Mouse (Mus musculus): Measurements from ENCODE around the gene Slit3. TPM values are rescaled to one million over a fixed set of nuclear protein-coding genes. Genes with fewer than 3 reads are reported as not detected.

Slit3 gene
- total and polyA plus RNA-seq, 2 experiments from 2014 or later = 6.7 to 23.7 TPM

DNA sequence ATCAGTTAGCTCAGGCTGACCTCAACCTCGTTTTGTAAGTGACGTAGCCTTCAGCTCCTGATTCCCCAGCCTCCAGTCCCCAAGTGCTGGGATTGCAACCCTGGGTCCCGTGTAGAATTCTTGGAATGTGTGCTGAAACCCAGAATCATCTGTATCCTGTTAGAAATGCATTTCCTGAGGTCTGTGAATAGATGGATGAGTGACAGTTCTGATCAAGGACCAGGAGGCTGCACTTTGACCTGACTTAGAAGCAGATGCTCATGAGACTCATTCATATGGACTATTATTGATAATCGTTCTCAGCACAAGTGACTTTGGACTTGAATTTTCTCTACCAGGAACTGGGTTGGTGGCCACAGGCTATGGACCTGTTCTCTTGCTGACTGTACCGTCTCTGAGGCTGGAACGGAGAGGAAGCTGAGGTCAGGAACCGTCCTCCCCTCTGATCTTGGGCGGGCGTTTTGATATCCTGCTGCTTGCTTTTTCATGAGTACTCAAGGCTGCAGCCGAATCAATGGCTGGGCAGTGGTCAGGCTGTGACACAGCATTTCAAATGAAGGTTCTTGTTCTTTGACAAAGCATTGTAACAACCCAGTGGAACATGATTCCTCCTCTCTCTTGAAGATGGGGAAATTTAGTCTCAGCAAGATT is 401.9 kb downstream of the Slit3 start:
- Histone ChIP-seq H3K4me1 (ENCODE audit: control insufficient read depth, insufficient read depth) (no peaks in the 10 kb centered on the region), H3K36me3 (replicated peaks; ENCODE audit: control insufficient read depth, insufficient read depth, low read length) (no peaks in the 10 kb centered on the region), H3K9ac (replicated peaks; ENCODE audit: low read depth, low read length) (no peak overlapping the region), H3K4me3 (ENCODE audit: low read depth, low read length) (no peak overlapping the region), H3K4me2 (ENCODE audit: low read depth, low read length) (no peak overlapping the region), H3K27me3 (ENCODE audit: control insufficient read depth, insufficient read depth, low read length) (no peaks in the 10 kb centered on the region), H3K9me3 (replicated peaks; ENCODE audit: control insufficient read depth, low read length) (no peaks in the 10 kb centered on the region), H3K27ac (ENCODE audit: low read depth) (no peak overlapping the region)
- DNase-seq (ENCODE audit: low spot score) (no peak), ATAC-seq (ENCODE audit: insufficient read depth, low read depth) (no peak)
- 51% methylated on average over 10 of the region's 10 CpGs for WGBS
- TF ChIP-seq CTCF (IDR thresholded peaks at IDR 0.05; ENCODE audit: low read depth) = no peak
- TF ChIP-seq EP300 (IDR thresholded peaks at IDR 0.05; ENCODE audit: low read depth) = no peak

DNA sequence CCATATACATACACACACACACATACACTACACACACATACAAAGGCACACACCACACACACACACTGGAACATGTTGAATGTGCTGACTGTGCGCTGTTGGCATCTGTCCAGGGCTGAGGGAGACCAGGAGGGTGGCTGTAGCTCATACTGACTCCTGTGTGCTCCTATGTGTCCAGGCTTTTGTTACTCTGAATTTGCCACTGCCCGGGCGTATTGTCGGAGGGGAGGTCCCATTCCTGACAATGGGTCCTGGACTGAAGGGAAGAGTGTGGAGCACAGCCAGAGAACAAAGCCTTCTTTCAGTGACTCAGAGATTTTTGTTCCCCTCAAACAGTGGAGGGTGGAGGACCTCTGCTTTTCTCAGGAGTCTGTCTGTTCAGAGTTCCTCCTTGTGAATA is 402.7 kb downstream of the Slit3 start:
- 73% methylated on average over 4 of the region's 4 CpGs for WGBS
- Histone ChIP-seq H3K4me3 (ENCODE audit: low read depth, low read length) (no peak overlapping the region), H3K27me3 (ENCODE audit: control insufficient read depth, insufficient read depth, low read length) (no peaks in the 10 kb centered on the region), H3K4me2 (ENCODE audit: low read depth, low read length) (no peak overlapping the region), H3K9me3 (replicated peaks; ENCODE audit: control insufficient read depth, low read length) (no peaks in the 10 kb centered on the region), H3K27ac (ENCODE audit: low read depth) (no peak overlapping the region), H3K9ac (replicated peaks; ENCODE audit: low read depth, low read length) (no peak overlapping the region), H3K36me3 (replicated peaks; ENCODE audit: control insufficient read depth, insufficient read depth, low read length) (no peaks in the 10 kb centered on the region), H3K4me1 (ENCODE audit: control insufficient read depth, insufficient read depth) (no peaks in the 10 kb centered on the region)
- ATAC-seq (ENCODE audit: insufficient read depth, low read depth) = no peak
- TF ChIP-seq CTCF (IDR thresholded peaks at IDR 0.05; ENCODE audit: low read depth) (no peak), EP300 (IDR thresholded peaks at IDR 0.05; ENCODE audit: low read depth) (no peak)
- no peak for DNase-seq (ENCODE audit: low spot score)

DNA sequence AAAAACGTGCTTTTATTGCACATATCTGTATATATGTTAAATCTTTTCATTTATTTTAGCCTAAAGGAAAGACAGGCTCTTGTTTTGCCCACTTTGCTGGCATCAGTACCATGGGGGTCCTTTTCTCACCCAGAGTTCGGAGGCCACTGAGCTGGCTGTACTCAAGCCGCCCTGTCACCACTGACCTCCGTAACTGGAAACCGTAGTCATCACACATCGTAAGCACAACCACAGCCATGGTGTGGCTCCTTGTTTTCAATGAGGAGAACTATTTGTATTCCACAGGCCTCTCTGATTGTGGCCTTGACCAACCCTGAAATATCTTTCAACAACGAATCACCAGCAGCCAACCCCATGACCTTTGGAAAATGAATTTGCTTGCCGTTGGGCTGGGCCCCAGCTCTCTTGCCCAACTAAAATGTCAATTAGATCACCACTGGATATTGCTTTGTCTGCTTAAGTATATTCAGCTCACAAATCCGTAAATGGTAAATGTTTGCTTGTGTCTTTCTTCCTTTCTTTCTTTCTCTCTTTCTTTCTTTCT is 405.3 kb downstream of the Slit3 start:
- no peaks in the 10 kb centered on the region for H3K4me1 ChIP-seq (ENCODE audit: control insufficient read depth, insufficient read depth)
- no peak for DNase-seq (ENCODE audit: low spot score)
- no peak overlapping the region for H3K9ac ChIP-seq (replicated peaks; ENCODE audit: low read depth, low read length)
- TF ChIP-seq CTCF (IDR thresholded peaks at IDR 0.05; ENCODE audit: low read depth) (no peak), EP300 (IDR thresholded peaks at IDR 0.05; ENCODE audit: low read depth) (no peak)
- no peaks in the 10 kb centered on the region for H3K36me3 ChIP-seq (replicated peaks; ENCODE audit: control insufficient read depth, insufficient read depth, low read length)
- 67% methylated on average over 9 of the region's 9 CpGs for WGBS
- no peak overlapping the region for H3K4me2 ChIP-seq (ENCODE audit: low read depth, low read length)
- ATAC-seq (ENCODE audit: insufficient read depth, low read depth) = no peak
- H3K27ac ChIP-seq (ENCODE audit: low read depth) = no peak overlapping the region
- no peak overlapping the region for H3K4me3 ChIP-seq (ENCODE audit: low read depth, low read length)
- no peaks in the 10 kb centered on the region for H3K9me3 ChIP-seq (replicated peaks; ENCODE audit: control insufficient read depth, low read length)
- H3K27me3 ChIP-seq (ENCODE audit: control insufficient read depth, insufficient read depth, low read length) = no peaks in the 10 kb centered on the region

DNA sequence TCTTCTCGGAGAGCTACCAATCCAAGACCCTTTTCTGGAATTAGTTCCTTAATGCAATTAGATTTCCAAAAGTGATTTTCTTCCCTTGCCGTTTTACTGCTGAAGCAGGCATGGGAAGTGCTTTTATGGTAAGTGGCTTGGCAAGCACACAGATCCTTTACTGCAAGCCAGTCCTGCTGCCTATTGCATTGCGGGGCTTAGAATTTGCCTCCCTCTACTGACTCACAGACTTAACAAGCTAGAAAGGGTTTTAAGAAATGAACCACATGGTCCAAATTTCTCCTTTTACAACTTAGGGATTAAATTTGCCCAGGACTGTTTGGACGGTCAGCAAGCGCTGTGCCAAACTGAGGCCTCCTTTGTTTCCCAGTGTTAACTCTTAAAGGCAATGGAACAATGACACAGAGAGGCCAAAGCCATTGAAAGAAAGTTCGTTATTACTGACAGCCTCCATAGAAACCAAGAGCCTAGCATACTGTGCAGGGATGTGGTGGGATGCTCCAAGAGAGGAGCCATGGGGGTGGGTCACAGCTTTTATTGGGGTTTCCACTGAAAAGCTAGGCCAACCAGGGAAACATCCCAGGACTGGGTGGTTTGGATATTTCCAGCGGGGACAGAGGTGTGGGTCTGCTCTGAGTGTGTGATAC is 406.9 kb downstream of the Slit3 start:
- no peak overlapping the region for H3K4me2 ChIP-seq (ENCODE audit: low read depth, low read length)
- no peak overlapping the region for H3K4me3 ChIP-seq (ENCODE audit: low read depth, low read length)
- no peak for TF ChIP-seq EP300 (IDR thresholded peaks at IDR 0.05; ENCODE audit: low read depth)
- no peak for TF ChIP-seq CTCF (IDR thresholded peaks at IDR 0.05; ENCODE audit: low read depth)
- no peak overlapping the region for H3K9ac ChIP-seq (replicated peaks; ENCODE audit: low read depth, low read length)
- H3K27me3 ChIP-seq (ENCODE audit: control insufficient read depth, insufficient read depth, low read length) = no peaks in the 10 kb centered on the region
- no peaks in the 10 kb centered on the region for H3K9me3 ChIP-seq (replicated peaks; ENCODE audit: control insufficient read depth, low read length)
- H3K4me1 ChIP-seq (ENCODE audit: control insufficient read depth, insufficient read depth) = no peaks in the 10 kb centered on the region
- H3K27ac ChIP-seq (ENCODE audit: low read depth) = no peak overlapping the region
- ATAC-seq (ENCODE audit: insufficient read depth, low read depth) (no peak), DNase-seq (ENCODE audit: low spot score) (no peak)
- WGBS = 77% methylated on average over 7 of the region's 7 CpGs
- H3K36me3 ChIP-seq (replicated peaks; ENCODE audit: control insufficient read depth, insufficient read depth, low read length) = no peaks in the 10 kb centered on the region

DNA sequence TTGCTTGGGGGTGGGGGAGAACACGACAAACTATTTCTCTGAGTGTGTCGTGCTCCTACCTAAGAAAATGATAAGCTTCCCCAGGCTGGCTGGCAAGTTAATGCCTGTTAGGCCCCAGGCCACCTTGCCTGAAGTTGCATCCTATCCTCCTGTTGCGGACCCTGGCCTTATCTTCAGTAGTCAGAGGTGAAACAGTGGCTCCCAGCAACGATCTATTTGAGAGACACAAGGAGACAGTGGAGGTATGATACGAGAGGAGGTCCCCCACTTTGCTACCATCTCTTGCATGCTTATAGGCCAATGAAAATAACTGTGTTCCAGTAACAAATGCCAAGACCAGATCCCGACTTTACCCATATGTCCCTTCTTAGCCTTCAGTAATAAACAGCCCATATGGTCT is 414.0 kb downstream of the Slit3 start:
- 66% methylated on average over 6 of the region's 6 CpGs for WGBS
- H3K4me3 ChIP-seq (ENCODE audit: low read depth, low read length) = no peak overlapping the region
- no peak overlapping the region for H3K27ac ChIP-seq (ENCODE audit: low read depth)
- ATAC-seq (ENCODE audit: insufficient read depth, low read depth) (no peak), DNase-seq (ENCODE audit: low spot score) (no peak)
- no peaks in the 10 kb centered on the region for H3K4me1 ChIP-seq (ENCODE audit: control insufficient read depth, insufficient read depth)
- H3K9me3 ChIP-seq (replicated peaks; ENCODE audit: control insufficient read depth, low read length) = no peaks in the 10 kb centered on the region
- no peak overlapping the region for H3K4me2 ChIP-seq (ENCODE audit: low read depth, low read length)
- H3K27me3 ChIP-seq (ENCODE audit: control insufficient read depth, insufficient read depth, low read length) = no peaks in the 10 kb centered on the region
- H3K9ac ChIP-seq (replicated peaks; ENCODE audit: low read depth, low read length) = no peak overlapping the region
- H3K36me3 ChIP-seq (replicated peaks; ENCODE audit: control insufficient read depth, insufficient read depth, low read length) = no peaks in the 10 kb centered on the region
- no peak for TF ChIP-seq CTCF (IDR thresholded peaks at IDR 0.05; ENCODE audit: low read depth)
- TF ChIP-seq EP300 (IDR thresholded peaks at IDR 0.05; ENCODE audit: low read depth) = no peak
